Mouse (Mus musculus): ENCODE measurements around the gene Etv1. TPM values are rescaled to one million over a fixed set of nuclear protein-coding genes. Genes with fewer than 3 reads are reported as not detected.
A peak's percentile ranks its signal among the peaks of the same experiment; 100 is the strongest.

Etv1 gene
- polyA plus RNA-seq, 1 experiment from 2014 or later = 60.2 TPM

- peak overlapping the region; percentile 47 for H3K9ac ChIP-seq (replicated peaks; ENCODE audit: low read depth, low read length)
- ATAC-seq (ENCODE audit: insufficient number of reproducible peaks, insufficient read depth, low FRiP score, low read depth) = no peak
- H3K27ac ChIP-seq (ENCODE audit: low read length) = peak overlapping the region; percentile 96; the same call in 1 of the 2 replicates
- H3K4me2 ChIP-seq (replicated peaks; ENCODE audit: low read depth, low read length) = peak overlapping the region; percentile 95
- no peaks in the 10 kb centered on the region for H3K9me3 ChIP-seq (ENCODE audit: control insufficient read depth, low read depth, low read length)
- H3K27me3 ChIP-seq (ENCODE audit: control insufficient read depth, insufficient read depth, low read length) = no peaks in the 10 kb centered on the region
- WGBS = under 1% methylated on average over 11 of the region's 11 CpGs
- no peaks in the 10 kb centered on the region for H3K36me3 ChIP-seq (ENCODE audit: control insufficient read depth, insufficient read depth, low read length)
- H3K4me1 ChIP-seq (ENCODE audit: control insufficient read depth, insufficient read depth, low read length) = peaks cover 6% of the 10 kb centered on the region; the same call in 1 of the 2 replicates
- peak overlapping the region; percentile 57 for H3K4me3 ChIP-seq (ENCODE audit: low read depth, low read length)
These were observed 1.8 kb downstream of the Etv1 start for GRCm38 (mm10) chr12:38780955-38781304.

- Histone ChIP-seq H3K27ac (ENCODE audit: low read length) (no peak overlapping the region), H3K36me3 (ENCODE audit: control insufficient read depth, insufficient read depth, low read length) (no peaks in the 10 kb centered on the region), H3K4me1 (ENCODE audit: control insufficient read depth, insufficient read depth, low read length) (peaks cover 6% of the 10 kb centered on the region; the same call in 1 of the 2 replicates), H3K4me2 (replicated peaks; ENCODE audit: low read depth, low read length) (peak overlapping the region; percentile 95), H3K4me3 (ENCODE audit: low read depth, low read length) (peak overlapping the region; percentile 57), H3K9ac (replicated peaks; ENCODE audit: low read depth, low read length) (0 out of 2 replicates have a peak overlapping the region, but pooled peaks have one; percentile 15), H3K9me3 (ENCODE audit: control insufficient read depth, low read depth, low read length) (no peaks in the 10 kb centered on the region), H3K27me3 (ENCODE audit: control insufficient read depth, insufficient read depth, low read length) (no peaks in the 10 kb centered on the region)
- WGBS = 20% methylated on average over 6 of the region's 6 CpGs
- ATAC-seq (ENCODE audit: insufficient number of reproducible peaks, insufficient read depth, low FRiP score, low read depth) = no peak
These were observed 2.5 kb downstream of the Etv1 start for GRCm38 (mm10) chr12:38781686-38782085.

- H3K27ac ChIP-seq (ENCODE audit: low read length) = no peak overlapping the region
- no peaks in the 10 kb centered on the region for H3K27me3 ChIP-seq (ENCODE audit: control insufficient read depth, insufficient read depth, low read length)
- no peaks in the 10 kb centered on the region for H3K4me1 ChIP-seq (ENCODE audit: control insufficient read depth, insufficient read depth, low read length)
- H3K4me3 ChIP-seq (ENCODE audit: low read depth, low read length) = no peak overlapping the region
- no peaks in the 10 kb centered on the region for H3K9me3 ChIP-seq (ENCODE audit: control insufficient read depth, low read depth, low read length)
- no peak for ATAC-seq (ENCODE audit: insufficient number of reproducible peaks, insufficient read depth, low FRiP score, low read depth)
- 56% methylated on average over 1 of the region's 1 CpGs for WGBS
- no peak overlapping the region for H3K9ac ChIP-seq (replicated peaks; ENCODE audit: low read depth, low read length)
- H3K4me2 ChIP-seq (replicated peaks; ENCODE audit: low read depth, low read length) = peak overlapping the region; percentile 25
- H3K36me3 ChIP-seq (ENCODE audit: control insufficient read depth, insufficient read depth, low read length) = no peaks in the 10 kb centered on the region
These were observed 4.1 kb downstream of the Etv1 start for GRCm38 (mm10) chr12:38783291-38783690.

- H3K4me2 ChIP-seq (replicated peaks; ENCODE audit: low read depth, low read length) = 0 out of 2 replicates have a peak overlapping the region, but pooled peaks have one; percentile 21
- no peak overlapping the region; the same call in 1 of the 2 replicates for H3K4me3 ChIP-seq (ENCODE audit: low read depth, low read length)
- no peak overlapping the region for H3K27ac ChIP-seq (ENCODE audit: low read length)
- no peaks in the 10 kb centered on the region for H3K9me3 ChIP-seq (ENCODE audit: control insufficient read depth, low read depth, low read length)
- H3K9ac ChIP-seq (replicated peaks; ENCODE audit: low read depth, low read length) = no peak overlapping the region
- H3K27me3 ChIP-seq (ENCODE audit: control insufficient read depth, insufficient read depth, low read length) = no peaks in the 10 kb centered on the region
- WGBS = 24% methylated on average over 1 of the region's 1 CpGs
- no peaks in the 10 kb centered on the region for H3K36me3 ChIP-seq (ENCODE audit: control insufficient read depth, insufficient read depth, low read length)
- ATAC-seq (ENCODE audit: insufficient number of reproducible peaks, insufficient read depth, low FRiP score, low read depth) = no peak
- H3K4me1 ChIP-seq (ENCODE audit: control insufficient read depth, insufficient read depth, low read length) = peaks cover 5% of the 10 kb centered on the region; the same call in 1 of the 2 replicates
These were observed 5.0 kb downstream of the Etv1 start for GRCm38 (mm10) chr12:38784221-38784620.

GRCm38 (mm10) chr12:38786571-38786970, 7.4 kb downstream of the Etv1 start:
- WGBS = 84% methylated on average over 4 of the region's 4 CpGs
- H3K27ac ChIP-seq (ENCODE audit: low read length) = no peak overlapping the region

GRCm38 (mm10) chr12:38787704-38788103, 8.5 kb downstream of the Etv1 start:
- Histone ChIP-seq H3K9ac (replicated peaks; ENCODE audit: low read depth, low read length) (no peak overlapping the region), H3K4me1 (ENCODE audit: control insufficient read depth, insufficient read depth, low read length) (peaks cover 8% of the 10 kb centered on the region; the same call in 1 of the 2 replicates), H3K4me2 (replicated peaks; ENCODE audit: low read depth, low read length) (no peak overlapping the region), H3K27ac (ENCODE audit: low read length) (no peak overlapping the region), H3K4me3 (ENCODE audit: low read depth, low read length) (no peak overlapping the region), H3K36me3 (ENCODE audit: control insufficient read depth, insufficient read depth, low read length) (no peaks in the 10 kb centered on the region), H3K9me3 (ENCODE audit: control insufficient read depth, low read depth, low read length) (no peaks in the 10 kb centered on the region), H3K27me3 (ENCODE audit: control insufficient read depth, insufficient read depth, low read length) (no peaks in the 10 kb centered on the region)
- WGBS = 35% methylated on average over 3 of the region's 3 CpGs
- no peak for ATAC-seq (ENCODE audit: insufficient number of reproducible peaks, insufficient read depth, low FRiP score, low read depth)

More at GRCm38 (mm10) chr12:38786571-38786970, 7.4 kb downstream of the Etv1 start:
- Histone ChIP-seq H3K36me3 (ENCODE audit: control insufficient read depth, insufficient read depth, low read length) (no peaks in the 10 kb centered on the region), H3K4me2 (replicated peaks; ENCODE audit: low read depth, low read length) (no peak overlapping the region), H3K4me1 (ENCODE audit: control insufficient read depth, insufficient read depth, low read length) (peaks cover 8% of the 10 kb centered on the region; the same call in 1 of the 2 replicates), H3K9me3 (ENCODE audit: control insufficient read depth, low read depth, low read length) (no peaks in the 10 kb centered on the region), H3K27me3 (ENCODE audit: control insufficient read depth, insufficient read depth, low read length) (no peaks in the 10 kb centered on the region), H3K4me3 (ENCODE audit: low read depth, low read length) (no peak overlapping the region), H3K9ac (replicated peaks; ENCODE audit: low read depth, low read length) (no peak overlapping the region)
- no peak for ATAC-seq (ENCODE audit: insufficient number of reproducible peaks, insufficient read depth, low FRiP score, low read depth)

- Histone ChIP-seq H3K27me3 (ENCODE audit: control insufficient read depth, insufficient read depth, low read length) (no peaks in the 10 kb centered on the region), H3K27ac (ENCODE audit: low read length) (peak overlapping the region; percentile 12; the same call in 1 of the 2 replicates), H3K4me1 (ENCODE audit: control insufficient read depth, insufficient read depth, low read length) (peaks cover 8% of the 10 kb centered on the region; the same call in 1 of the 2 replicates), H3K9me3 (ENCODE audit: control insufficient read depth, low read depth, low read length) (no peaks in the 10 kb centered on the region), H3K4me3 (ENCODE audit: low read depth, low read length) (no peak overlapping the region), H3K4me2 (replicated peaks; ENCODE audit: low read depth, low read length) (peak overlapping the region; percentile 2; the same call in 1 of the 2 replicates), H3K36me3 (ENCODE audit: control insufficient read depth, insufficient read depth, low read length) (no peaks in the 10 kb centered on the region), H3K9ac (replicated peaks; ENCODE audit: low read depth, low read length) (no peak overlapping the region; the same call in 1 of the 2 replicates)
- WGBS = 16% methylated on average over 6 of the region's 6 CpGs
- ATAC-seq (ENCODE audit: insufficient number of reproducible peaks, insufficient read depth, low FRiP score, low read depth) = peak; percentile 92
These were observed 9.4 kb downstream of the Etv1 start for GRCm38 (mm10) chr12:38788621-38789020.

- Histone ChIP-seq H3K9me3 (ENCODE audit: control insufficient read depth, low read depth, low read length) (no peaks in the 10 kb centered on the region), H3K9ac (replicated peaks; ENCODE audit: low read depth, low read length) (no peak overlapping the region), H3K4me2 (replicated peaks; ENCODE audit: low read depth, low read length) (no peak overlapping the region), H3K4me3 (ENCODE audit: low read depth, low read length) (no peak overlapping the region), H3K27ac (ENCODE audit: low read length) (no peak overlapping the region), H3K36me3 (ENCODE audit: control insufficient read depth, insufficient read depth, low read length) (no peaks in the 10 kb centered on the region), H3K27me3 (ENCODE audit: control insufficient read depth, insufficient read depth, low read length) (no peaks in the 10 kb centered on the region), H3K4me1 (ENCODE audit: control insufficient read depth, insufficient read depth, low read length) (peaks cover 8% of the 10 kb centered on the region; the same call in 1 of the 2 replicates)
- whole genome bisulfite sequencing = 91% methylated on average over 10 of the region's 10 CpGs
- ATAC-seq (ENCODE audit: insufficient number of reproducible peaks, insufficient read depth, low FRiP score, low read depth) = no peak
These were observed 10.7 kb downstream of the Etv1 start for GRCm38 (mm10) chr12:38789789-38790355.
